Mouse (Mus musculus) liver, embryonic 14.5 days (tissue): ENCODE data around the gene Dock6. TPM values are rescaled to one million over a fixed set of nuclear protein-coding genes. Genes with fewer than 3 reads are reported as not detected.
A peak's percentile ranks its signal among the peaks of the same experiment; 100 is the strongest.

ENCODE experiments used
- ATAC-seq: fragments of 200-750 bp; cut with Nextera tagmentation; 2 replicates; pipeline ENCODE4 v1.8.0; 2017; ENCODE audit warnings: moderate number of reproducible peaks, mild to moderate bottlenecking, moderate library complexity; ENCODE audit not compliant: insufficient read depth
- DNase-seq, 3 experiments: peaks; one replicate each; pipeline ENCODE4 v3.0.0-alpha.2; 2012 to 2013; ENCODE audit warnings: low read depth in 3 of 3, low spot score in 3 of 3
- H3K27ac ChIP-seq: fragments of 300-500 bp; sonication (generic); 2 replicates; pipeline ENCODE4 v1.5.1; 2014; ENCODE audit warnings: moderate library complexity, mild to moderate bottlenecking, control low read depth, inconsistent platforms
- H3K27me3 ChIP-seq: fragments of 300-500 bp; sonication (generic); 2 replicates; pipeline ENCODE4 v1.6.1; 2014; ENCODE audit warnings: mild to moderate bottlenecking, low read length, moderate library complexity; ENCODE audit not compliant: control insufficient read depth, insufficient read depth
- H3K36me3 ChIP-seq: fragments of 300-500 bp; sonication (generic); replicated peaks from 2 replicates; pipeline ENCODE4 v1.6.1; 2014; ENCODE audit warnings: low read depth; ENCODE audit not compliant: control insufficient read depth, insufficient read depth
- H3K4me1 ChIP-seq, 2 experiments: fragments of 200-500 bp in 1 of 2; fragments of 300-500 bp in 1 of 2; sonication (generic) in 1 of 2; replicated peaks; 2 replicates each; pipeline ENCODE4 v1.6.1; 2012 to 2014; ENCODE audit warnings: antibody characterized with exemption in 1 of 2, inconsistent platforms in 1 of 2, low read length in 1 of 2; ENCODE audit not compliant: control insufficient read depth in 2 of 2, insufficient read depth in 2 of 2
- H3K4me2 ChIP-seq: fragments of 300-500 bp; sonication (generic); 2 replicates; pipeline ENCODE4 v1.6.1; 2014; ENCODE audit warnings: low read depth, mild to moderate bottlenecking, control low read depth, moderate library complexity
- H3K4me3 ChIP-seq, 2 experiments: fragments of 200-500 bp in 1 of 2; fragments of 300-500 bp in 1 of 2; sonication (generic) in 1 of 2; 2 replicates each; pipeline ENCODE4 v1.5.1; 2012 to 2014; ENCODE audit warnings: low read depth in 2 of 2, low read length in 2 of 2, mild to moderate bottlenecking in 2 of 2, control low read depth in 1 of 2, inconsistent platforms in 1 of 2, moderate library complexity in 1 of 2; ENCODE audit not compliant: insufficient read depth in 1 of 2
- H3K9ac ChIP-seq: fragments of 300-500 bp; sonication (generic); replicated peaks from 2 replicates; pipeline ENCODE4 v1.6.1; 2014; ENCODE audit warnings: mild to moderate bottlenecking, control low read depth, moderate library complexity
- H3K9me3 ChIP-seq: fragments of 300-500 bp; sonication (generic); 2 replicates; pipeline ENCODE4 v1.6.1; 2016; ENCODE audit warnings: low read length, mixed read lengths; ENCODE audit not compliant: control insufficient read depth
- CTCF ChIP-seq: IDR thresholded peaks from 2 replicates; pipeline ENCODE4 v1.5.1; 2016; ENCODE audit warnings: antibody characterized with exemption, low read depth, control low read depth
- EP300 ChIP-seq: IDR thresholded peaks from 2 replicates; pipeline ENCODE4 v1.6.1; 2016; ENCODE audit warnings: antibody characterized with exemption, low read depth
- WGBS: fragments of 180-500 bp; shearing (Covaris S2); extraction: QIAGEN DNeasy Blood & Tissue Kit; methylation state at CpG from one replicate; pipeline ENCODE4 v1.1.7; 2014; ENCODE audit not compliant: insufficient replicate concordance; 5-methylcytosine and 5-hydroxymethylcytosine counted together
- microRNA-seq: library from miRNA; unstranded; fragments of <30 nt; microRNA quantifications from one replicate; pipeline ENCODE4, GENCODE M21; 2016
- polyA plus RNA-seq, 2 experiments: library from polyadenylated mRNA; depleted of rRNA in 1 of 2; stranded (reverse) in 1 of 2; unstranded in 1 of 2; fragments of >200 nt; fragmentation: Nextera tagmentation in 1 of 2; extraction: Ambion mirVana in 1 of 2; gene quantifications; 2 replicates each; pipeline versions ENCODE4 v1.2.1 to v1.2.3; 2012 to 2014

Gene Dock6
- polyA plus RNA-seq, 2 experiments = 2.1 to 9.0 TPM

DNA sequence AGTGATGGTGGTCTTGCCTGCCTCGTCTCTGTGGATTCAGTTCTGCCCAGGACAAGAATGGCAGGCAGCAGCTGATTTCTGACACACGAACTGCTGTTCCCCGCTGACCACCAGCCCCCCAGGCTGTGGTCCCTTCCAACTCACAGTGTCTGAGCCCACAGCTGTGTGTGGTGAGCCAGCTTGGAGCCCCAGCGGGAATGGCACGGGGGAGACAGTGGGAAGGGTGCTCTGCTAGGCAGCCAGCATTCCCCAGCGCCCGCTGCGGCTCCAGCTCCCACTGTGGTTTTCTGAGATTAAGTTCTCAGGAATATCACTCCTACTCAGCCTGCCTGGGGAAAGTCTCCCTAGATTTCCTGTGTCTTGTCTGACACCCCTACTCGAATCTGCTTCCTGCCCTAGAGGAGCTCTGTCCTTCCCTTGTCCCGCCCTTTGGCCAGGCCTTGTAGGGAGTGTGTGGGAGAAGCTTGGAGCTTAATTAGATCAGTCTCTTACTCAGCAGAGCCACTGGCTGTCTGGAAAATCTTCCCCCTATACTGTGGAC, 100.1 kb downstream of the Dock6 start:
- DNase-seq = no peak
- H3K4me1 ChIP-seq = no peaks in the 10 kb centered on the region
- 49% methylated on average over 10 of the region's 10 CpGs for WGBS
- no peak for ATAC-seq
- H3K27me3 ChIP-seq = no peaks in the 10 kb centered on the region
- no peaks in the 10 kb centered on the region for H3K9me3 ChIP-seq
- peaks cover 19% of the 10 kb centered on the region for H3K36me3 ChIP-seq
- no peak overlapping the region for H3K4me2 ChIP-seq
- H3K9ac ChIP-seq = no peak overlapping the region
- no peak overlapping the region for H3K27ac ChIP-seq
- H3K4me3 ChIP-seq = no peak overlapping the region
- TF ChIP-seq CTCF (no peak), EP300 (no peak)

DNA sequence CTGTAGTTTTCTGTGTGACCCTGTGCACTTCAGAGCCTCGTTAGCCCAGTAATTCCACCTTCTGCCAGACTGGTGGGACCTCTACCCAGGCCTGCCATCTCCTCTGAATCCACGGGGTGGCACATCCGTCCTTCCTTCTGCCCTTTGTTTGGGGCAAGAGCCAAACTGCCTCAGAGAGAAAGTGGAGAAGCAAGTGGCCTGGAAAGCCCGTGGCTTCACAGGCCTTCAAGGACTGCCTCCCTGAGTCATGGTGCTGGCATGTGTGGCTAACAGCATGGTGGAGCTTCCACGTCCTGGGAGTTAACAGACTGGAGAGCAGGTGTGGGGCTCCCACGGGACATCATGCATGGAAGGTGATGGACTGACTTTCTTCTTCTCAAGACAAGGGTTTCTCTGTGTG, 101.1 kb downstream of the Dock6 start:
- no peaks in the 10 kb centered on the region for H3K9me3 ChIP-seq
- no peak for TF ChIP-seq EP300
- H3K27ac ChIP-seq = no peak overlapping the region
- no peak for ATAC-seq
- no peak overlapping the region for H3K4me3 ChIP-seq
- H3K4me1 ChIP-seq = no peaks in the 10 kb centered on the region
- no peak overlapping the region for H3K4me2 ChIP-seq
- DNase-seq = no peak
- no peaks in the 10 kb centered on the region for H3K27me3 ChIP-seq
- peaks cover 17% of the 10 kb centered on the region for H3K36me3 ChIP-seq
- WGBS = 62% methylated on average over 6 of the region's 6 CpGs
- H3K9ac ChIP-seq = no peak overlapping the region

DNA sequence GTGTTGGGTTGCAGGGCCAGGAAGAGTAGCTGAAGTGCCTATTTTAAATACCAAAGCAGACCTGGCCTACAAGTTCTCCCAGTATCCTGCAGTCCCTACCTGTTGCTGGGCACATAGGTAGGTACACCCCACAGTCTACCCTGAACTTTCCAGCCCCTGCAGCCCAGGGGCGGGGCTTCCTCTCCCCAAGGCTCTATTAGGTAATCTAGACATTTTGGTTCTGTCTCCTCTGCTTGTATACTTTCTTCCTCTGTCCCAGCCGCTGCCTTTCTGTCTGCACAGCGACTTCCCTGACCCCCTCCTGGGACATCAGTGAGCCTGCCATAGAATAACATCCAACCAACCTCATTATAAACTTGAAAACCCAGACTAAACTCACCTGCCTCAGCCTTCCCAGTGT, 102.1 kb downstream of the Dock6 start:
- Histone ChIP-seq H3K4me3 (no peak overlapping the region), H3K27ac (no peak overlapping the region), H3K27me3 (no peaks in the 10 kb centered on the region), H3K9ac (no peak overlapping the region), H3K36me3 (peaks cover 20% of the 10 kb centered on the region), H3K4me1 (no peaks in the 10 kb centered on the region), H3K9me3 (no peaks in the 10 kb centered on the region), H3K4me2 (no peak overlapping the region)
- WGBS = 74% methylated on average over 3 of the region's 3 CpGs
- no peak for TF ChIP-seq CTCF
- no peak for TF ChIP-seq EP300
- DNase-seq (no peak), ATAC-seq (no peak)

Small RNA genes within 50 kb of the gene (microRNA-seq; reads per million reads assigned to microRNA genes)
- gene Mir7083 = 4.2 reads per million, percentile 3 among the genes with 10 or more reads in this experiment

Other genes starting within 250 kb of the Dock6 start
- gene Smarca4, start 236.5 kb downstream of the Dock6 start, polyA plus RNA-seq (2012; rRNA removed) = 17.0 and 20.6 TPM in 2 replicates
- gene Smarca4, start 236.5 kb downstream of the Dock6 start, polyA plus RNA-seq (2014; fragmentation: Nextera tagmentation; extraction: Ambion mirVana) = 17.7 and 22.6 TPM in 2 replicates
- 12.6 and 12.7 TPM in 2 replicates for gene Ldlr, start 129.2 kb downstream of the Dock6 start, polyA plus RNA-seq (2012; rRNA removed)
- gene Ldlr, start 129.2 kb downstream of the Dock6 start, polyA plus RNA-seq (2014; fragmentation: Nextera tagmentation; extraction: Ambion mirVana) = 5.9 and 7.6 TPM in 2 replicates
- gene Spc24, start 92.3 kb downstream of the Dock6 start, polyA plus RNA-seq (2012; rRNA removed) = 37.4 and 52.4 TPM in 2 replicates
- gene Spc24, start 92.3 kb downstream of the Dock6 start, polyA plus RNA-seq (2014; fragmentation: Nextera tagmentation; extraction: Ambion mirVana) = 89.5 and 92.2 TPM in 2 replicates
- 3.9 and 4.2 TPM in 2 replicates for gene Kank2, start 53.9 kb downstream of the Dock6 start, polyA plus RNA-seq (2012; rRNA removed)
- gene Kank2, start 53.9 kb downstream of the Dock6 start, polyA plus RNA-seq (2014; fragmentation: Nextera tagmentation; extraction: Ambion mirVana) = 1.2 and 1.4 TPM in 2 replicates
- 20.4 and 26.8 TPM in 2 replicates for gene Angptl8, start 17.1 kb downstream of the Dock6 start, polyA plus RNA-seq (2012; rRNA removed)
- 19.6 and 20.3 TPM in 2 replicates for gene Angptl8, start 17.1 kb downstream of the Dock6 start, polyA plus RNA-seq (2014; fragmentation: Nextera tagmentation; extraction: Ambion mirVana)
- 6.7 and 10.3 TPM in 2 replicates for gene Rab3d, start 65.6 kb upstream of the Dock6 start, polyA plus RNA-seq (2012; rRNA removed)
- 6.4 and 6.5 TPM in 2 replicates for gene Rab3d, start 65.6 kb upstream of the Dock6 start, polyA plus RNA-seq (2014; fragmentation: Nextera tagmentation; extraction: Ambion mirVana)
- gene Ccdc159, start 74.8 kb upstream of the Dock6 start, polyA plus RNA-seq (2012; rRNA removed) = 1.2 and 1.4 TPM in 2 replicates
- 0.52 and 0.58 TPM in 2 replicates for gene Ccdc159, start 74.8 kb upstream of the Dock6 start, polyA plus RNA-seq (2014; fragmentation: Nextera tagmentation; extraction: Ambion mirVana)
- gene Tmem205, start 74.9 kb upstream of the Dock6 start, polyA plus RNA-seq (2012; rRNA removed) = 37.5 and 61.5 TPM in 2 replicates
- 106 and 110 TPM in 2 replicates for gene Tmem205, start 74.9 kb upstream of the Dock6 start, polyA plus RNA-seq (2014; fragmentation: Nextera tagmentation; extraction: Ambion mirVana)
- 2.6 and 3.9 TPM in 2 replicates for gene Plppr2, start 84.4 kb upstream of the Dock6 start, polyA plus RNA-seq (2012; rRNA removed)
- gene Plppr2, start 84.4 kb upstream of the Dock6 start, polyA plus RNA-seq (2014; fragmentation: Nextera tagmentation; extraction: Ambion mirVana) = 0.99 and 1.3 TPM in 2 replicates
- 1.4 TPM in 2 replicates for gene Swsap1, start 103.1 kb upstream of the Dock6 start, polyA plus RNA-seq (2012; rRNA removed)
- gene Swsap1, start 103.1 kb upstream of the Dock6 start, polyA plus RNA-seq (2014; fragmentation: Nextera tagmentation; extraction: Ambion mirVana) = 3.5 and 3.6 TPM in 2 replicates
- 146 and 180 TPM in 2 replicates for gene Epor, start 110.9 kb upstream of the Dock6 start, polyA plus RNA-seq (2012; rRNA removed)
- 82.6 and 96.5 TPM in 2 replicates for gene Epor, start 110.9 kb upstream of the Dock6 start, polyA plus RNA-seq (2014; fragmentation: Nextera tagmentation; extraction: Ambion mirVana)
- 0.19 and 0.24 TPM in 2 replicates for gene Rgl3, start 136.8 kb upstream of the Dock6 start, polyA plus RNA-seq (2012; rRNA removed)
- gene Rgl3, start 136.8 kb upstream of the Dock6 start, polyA plus RNA-seq (2014; fragmentation: Nextera tagmentation; extraction: Ambion mirVana) = 0.27 TPM in 1 of 2 replicates, not detected in the other
- gene Ccdc151, start 150.0 kb upstream of the Dock6 start, polyA plus RNA-seq (2012; rRNA removed) = 0.02 and 0.06 TPM in 2 replicates
- gene Ccdc151, start 150.0 kb upstream of the Dock6 start, polyA plus RNA-seq (2014; fragmentation: Nextera tagmentation; extraction: Ambion mirVana) = not detected in 2 replicates
- 31.5 and 45.1 TPM in 2 replicates for gene Prkcsh, start 150.2 kb upstream of the Dock6 start, polyA plus RNA-seq (2012; rRNA removed)
- 29.2 and 31.2 TPM in 2 replicates for gene Prkcsh, start 150.2 kb upstream of the Dock6 start, polyA plus RNA-seq (2014; fragmentation: Nextera tagmentation; extraction: Ambion mirVana)
- 0.01 and 0.22 TPM in 2 replicates for gene Elavl3, start 199.4 kb upstream of the Dock6 start, polyA plus RNA-seq (2012; rRNA removed)
- gene Elavl3, start 199.4 kb upstream of the Dock6 start, polyA plus RNA-seq (2014; fragmentation: Nextera tagmentation; extraction: Ambion mirVana) = not detected in 2 replicates
- not detected in 2 replicates for gene Gm49318, start 218.6 kb upstream of the Dock6 start, polyA plus RNA-seq (2012; rRNA removed)
- gene Gm49318, start 218.6 kb upstream of the Dock6 start, polyA plus RNA-seq (2014; fragmentation: Nextera tagmentation; extraction: Ambion mirVana) = not detected in 2 replicates
- gene Zfp653, start 218.7 kb upstream of the Dock6 start, polyA plus RNA-seq (2012; rRNA removed) = 6.6 and 8.0 TPM in 2 replicates
- 2.4 and 3.1 TPM in 2 replicates for gene Zfp653, start 218.7 kb upstream of the Dock6 start, polyA plus RNA-seq (2014; fragmentation: Nextera tagmentation; extraction: Ambion mirVana)
- gene Ecsit, start 232.8 kb upstream of the Dock6 start, polyA plus RNA-seq (2012; rRNA removed) = 14.6 and 14.7 TPM in 2 replicates
- 16.8 and 19.9 TPM in 2 replicates for gene Ecsit, start 232.8 kb upstream of the Dock6 start, polyA plus RNA-seq (2014; fragmentation: Nextera tagmentation; extraction: Ambion mirVana)
- 0.17 and 0.91 TPM in 2 replicates for gene Cnn1, start 246.6 kb upstream of the Dock6 start, polyA plus RNA-seq (2012; rRNA removed)
- 0.09 and 0.44 TPM in 2 replicates for gene Cnn1, start 246.6 kb upstream of the Dock6 start, polyA plus RNA-seq (2014; fragmentation: Nextera tagmentation; extraction: Ambion mirVana)